Mouse (Mus musculus) cerebellum, postnatal 36 days (tissue): ENCODE data around the gene Dnaaf1.

ENCODE experiments used
- DNase-seq, 2 experiments: peaks; one replicate each; pipeline ENCODE4 v3.0.0; 2021 to 2022; ENCODE audit warnings: mixed read lengths in 2 of 2

Gene Dnaaf1

DNA sequence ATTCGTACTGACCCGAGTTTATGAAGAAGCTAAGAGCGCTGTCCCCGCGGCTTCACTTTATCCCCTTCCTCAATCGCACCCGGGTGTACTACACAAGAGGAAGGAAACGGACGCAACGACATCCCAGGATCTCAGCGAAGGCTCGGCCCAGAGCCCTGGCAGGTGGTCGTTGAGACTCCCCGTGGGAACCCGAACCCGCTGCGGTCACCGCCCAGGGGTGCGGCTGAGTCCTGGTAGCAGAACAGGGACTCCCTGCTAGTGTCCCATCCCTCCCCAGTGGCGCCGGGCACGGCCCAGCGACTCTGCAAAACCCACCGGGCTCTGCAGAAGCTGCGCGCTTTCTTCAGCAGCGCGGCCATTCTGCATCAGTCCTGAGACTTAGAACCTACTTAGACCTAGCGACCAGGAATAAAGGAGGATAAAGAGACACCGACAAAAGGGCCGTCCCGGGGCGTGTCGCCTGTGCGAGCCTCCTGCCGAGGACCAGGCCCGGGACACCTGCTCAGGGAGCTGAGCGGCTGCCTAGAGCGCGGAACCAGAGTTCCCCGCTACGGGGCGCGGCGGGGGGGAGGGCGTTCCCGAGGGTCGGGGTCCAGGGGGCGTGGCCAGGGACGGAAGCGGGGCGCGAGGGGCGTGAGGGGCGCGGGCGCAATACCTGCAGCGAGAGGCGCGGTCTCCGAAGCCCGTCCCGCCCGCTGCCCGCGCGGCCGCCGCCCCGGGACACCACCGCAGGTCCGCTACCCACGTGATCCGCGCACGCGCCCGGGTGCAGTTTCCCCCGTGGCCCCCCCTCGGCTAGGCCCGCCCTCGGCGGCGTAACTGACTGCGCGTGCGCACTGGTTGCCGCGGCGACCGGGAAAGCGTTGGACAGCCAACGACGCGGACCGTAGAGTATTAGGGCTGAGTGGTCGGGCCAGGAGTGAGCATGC lies at the start of gene Dnaaf1, which contains the start of gene Hsdl1:
TSS of gene Dnaaf1 (plus strand) at position 799 of the 929 bp plus-strand sequence.
TSS of gene Hsdl1 (minus strand) at position 747 of the 929 bp plus-strand sequence.
- peak; percentile 96 to 99 for DNase-seq

DNA sequence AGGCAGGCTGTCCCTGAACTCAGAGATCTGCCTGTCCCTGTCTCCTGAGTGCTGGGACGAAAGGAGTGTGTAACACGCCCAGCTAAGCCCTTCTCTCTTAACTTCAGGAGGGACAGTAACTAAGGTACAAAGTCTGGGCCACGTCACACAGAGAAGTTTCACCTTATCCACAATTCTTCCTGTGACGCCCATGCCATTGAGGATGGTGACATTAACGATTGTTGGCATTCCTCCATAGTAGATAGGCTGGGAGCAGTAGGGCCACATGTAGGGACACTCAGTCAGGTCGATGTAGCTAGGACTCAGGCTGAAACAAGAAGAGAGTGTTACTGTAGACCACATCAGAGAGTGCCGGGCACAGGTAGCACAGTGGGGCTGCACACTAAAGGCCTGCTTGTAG lies 46.3 kb upstream of the Dnaaf1 start:
- DNase-seq = no peak

DNA sequence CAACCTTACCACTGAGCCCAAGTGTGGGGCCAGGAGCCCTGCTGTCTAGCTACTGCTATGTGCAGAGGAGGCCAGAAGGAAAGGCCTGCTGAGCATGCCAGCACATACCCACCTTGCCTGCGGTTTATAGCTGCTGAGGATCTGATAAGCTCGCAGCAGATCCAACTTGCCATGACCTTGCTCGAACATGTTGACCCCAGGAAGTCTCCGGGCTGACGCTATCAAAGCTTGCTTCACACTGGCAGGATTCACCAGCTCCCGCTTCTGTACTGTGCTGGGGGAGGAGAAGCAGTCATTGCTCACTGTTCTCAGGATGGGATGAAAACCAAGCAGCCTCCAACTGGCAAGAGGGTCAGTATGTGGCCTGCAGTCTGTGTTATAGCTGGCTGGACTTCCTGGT lies 44.1 kb upstream of the Dnaaf1 start:
- no peak for DNase-seq

DNA sequence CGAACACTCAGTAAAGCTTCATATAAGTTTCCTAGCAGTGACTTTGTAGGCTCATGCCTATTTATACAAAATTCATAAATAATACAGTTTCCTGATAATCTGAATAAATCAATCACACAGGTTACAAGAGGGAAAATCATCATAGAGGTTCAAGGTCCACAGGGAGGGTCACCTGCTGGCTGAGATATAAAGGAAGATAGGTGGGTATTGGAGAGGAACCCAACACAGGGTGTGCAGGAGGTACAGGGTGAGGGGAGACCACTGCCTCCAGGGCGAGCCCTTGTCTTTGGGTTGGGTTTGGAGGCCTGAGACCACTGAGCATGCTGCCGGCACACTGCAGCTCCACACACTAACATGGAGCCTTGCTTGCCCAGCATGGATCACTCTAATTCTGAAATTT lies 43.6 kb upstream of the Dnaaf1 start:
- DNase-seq = no peak

DNA sequence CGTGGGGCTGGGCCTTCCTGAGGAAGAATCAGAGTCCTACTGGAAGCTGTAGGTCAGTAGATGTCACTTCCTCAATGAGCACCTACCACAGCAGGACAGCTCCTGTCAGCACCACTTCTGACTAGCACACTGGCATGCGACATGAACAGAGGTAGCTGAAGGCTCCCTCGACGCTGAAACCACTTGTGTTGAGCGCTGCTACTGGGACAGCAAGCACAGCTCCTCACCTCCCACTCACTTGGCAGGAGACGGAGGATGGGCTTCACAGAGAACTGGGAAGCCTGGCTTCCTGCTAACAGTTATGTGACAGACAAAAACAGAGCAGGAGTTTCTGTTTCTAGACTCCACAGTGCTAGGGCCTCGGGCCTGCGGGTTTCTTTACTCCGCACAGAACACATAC lies 43.1 kb upstream of the Dnaaf1 start:
- no peak for DNase-seq

DNA sequence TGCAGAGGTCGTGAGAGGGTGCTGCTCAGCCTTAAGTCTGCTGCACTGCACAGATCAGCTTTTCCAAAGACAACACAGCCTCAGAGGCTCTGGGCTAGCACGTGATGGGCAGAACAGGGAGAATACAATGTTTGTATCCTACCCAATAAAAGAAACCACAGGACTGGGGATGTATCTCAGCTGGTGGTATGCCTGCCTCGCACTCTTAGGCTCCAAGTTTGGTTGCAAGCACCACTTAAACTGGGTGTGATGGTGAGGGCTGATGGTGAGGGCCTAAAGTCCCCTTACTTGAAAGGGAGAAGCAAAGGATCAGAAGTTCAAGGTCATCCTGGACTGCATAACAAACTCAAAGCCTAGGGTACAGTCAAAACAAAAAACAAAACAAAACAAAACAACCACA lies 30.4 kb upstream of the Dnaaf1 start:
- DNase-seq = no peak

DNA sequence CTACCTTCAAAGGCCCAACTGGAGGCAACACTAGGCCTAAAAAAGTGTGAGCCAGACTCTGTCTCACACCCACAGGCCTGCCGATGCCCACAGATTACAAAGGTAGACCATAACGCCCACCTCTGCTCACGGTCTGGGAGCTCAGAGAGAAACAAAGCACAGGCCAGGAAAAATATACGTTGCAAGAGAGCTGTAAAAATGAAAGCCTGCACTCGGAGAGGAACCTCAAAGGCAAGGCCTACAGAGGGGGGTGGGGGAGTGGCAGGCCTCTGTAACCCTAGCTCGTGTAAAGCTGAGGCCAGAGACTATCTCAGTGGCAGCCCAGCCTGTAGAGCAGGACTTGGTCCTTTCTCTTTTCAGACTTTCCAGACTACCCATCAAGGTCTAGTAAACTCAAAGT lies 29.9 kb upstream of the Dnaaf1 start:
- DNase-seq = no peak

DNA sequence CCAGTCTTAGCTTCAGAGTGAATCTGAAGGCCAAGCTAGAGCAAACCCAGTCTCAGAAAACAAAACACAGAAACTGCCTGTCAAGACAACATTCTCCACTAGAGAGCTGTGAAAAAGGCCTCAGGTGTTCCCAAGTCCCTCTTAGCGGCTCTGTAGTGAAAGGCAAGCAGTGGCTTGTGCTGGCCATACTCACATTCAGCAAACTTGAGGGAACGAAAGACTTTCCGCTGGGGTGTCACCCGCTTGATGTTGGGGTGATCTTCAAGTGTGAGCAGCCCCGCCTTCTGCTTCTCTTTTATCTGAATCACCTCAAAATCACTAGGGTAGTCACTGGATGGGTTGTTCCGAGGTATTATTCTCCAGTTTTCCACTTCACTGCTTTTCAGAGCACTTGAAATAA lies 29.2 kb upstream of the Dnaaf1 start:
- DNase-seq = no peak

DNA sequence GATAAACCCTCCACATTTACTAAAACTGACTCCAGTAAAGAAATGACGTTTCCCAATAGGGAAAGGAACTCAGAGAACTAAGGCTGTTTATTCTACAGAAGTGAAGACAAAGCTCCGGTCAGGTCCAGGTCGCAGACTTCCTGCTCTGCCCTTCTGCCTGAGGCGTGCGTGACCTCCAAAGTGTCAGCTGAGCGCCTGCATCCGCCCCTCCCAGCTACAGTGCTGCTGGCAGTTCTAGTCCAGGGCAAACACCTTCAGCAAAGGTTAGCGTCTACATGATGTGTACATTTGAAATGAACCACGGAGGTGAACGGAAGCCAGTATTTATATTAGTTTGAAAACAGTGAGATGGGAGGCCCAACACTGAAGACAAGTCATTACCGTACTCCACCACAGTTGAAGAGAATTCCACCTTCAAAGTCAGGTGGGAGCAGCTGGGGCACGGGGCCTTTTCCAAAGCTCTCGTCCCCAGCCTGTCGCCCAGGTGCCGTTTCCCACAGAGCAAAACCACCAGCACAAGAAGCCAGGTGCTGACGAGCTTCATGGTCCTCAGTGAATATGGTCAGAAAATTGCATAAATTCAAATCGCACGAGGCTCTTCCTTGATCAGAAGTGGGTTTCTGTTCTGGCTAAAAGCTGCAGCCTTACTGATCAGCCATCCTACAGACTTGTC lies 27.9 kb upstream of the Dnaaf1 start:
- no peak for DNase-seq

DNA sequence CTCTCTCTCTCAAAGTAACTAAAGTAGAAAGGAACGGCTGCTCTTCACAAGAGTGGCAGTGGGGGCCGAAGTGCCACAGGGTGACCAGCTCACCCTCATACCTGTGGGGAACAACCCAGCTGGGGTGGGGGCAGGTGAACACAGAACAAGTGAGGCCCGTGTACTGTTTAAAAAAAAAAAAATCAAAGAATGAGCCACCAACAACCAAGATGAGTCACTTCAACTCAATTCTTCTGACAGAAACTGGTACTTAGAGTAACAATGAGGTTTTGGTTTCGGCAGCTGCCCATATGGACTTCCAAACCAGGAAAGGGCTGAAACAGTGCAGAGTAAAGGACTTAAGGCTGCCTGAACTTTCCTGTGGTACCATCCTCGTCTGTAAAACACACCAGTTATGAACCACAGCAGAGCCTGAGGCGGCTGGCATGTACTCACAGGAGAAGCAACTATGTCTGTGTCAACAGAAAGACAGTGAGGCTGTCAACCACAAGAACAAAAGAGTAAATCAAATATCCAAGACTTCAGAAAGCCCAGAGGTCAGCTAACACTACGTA lies 26.4 kb upstream of the Dnaaf1 start:
- no peak for DNase-seq

DNA sequence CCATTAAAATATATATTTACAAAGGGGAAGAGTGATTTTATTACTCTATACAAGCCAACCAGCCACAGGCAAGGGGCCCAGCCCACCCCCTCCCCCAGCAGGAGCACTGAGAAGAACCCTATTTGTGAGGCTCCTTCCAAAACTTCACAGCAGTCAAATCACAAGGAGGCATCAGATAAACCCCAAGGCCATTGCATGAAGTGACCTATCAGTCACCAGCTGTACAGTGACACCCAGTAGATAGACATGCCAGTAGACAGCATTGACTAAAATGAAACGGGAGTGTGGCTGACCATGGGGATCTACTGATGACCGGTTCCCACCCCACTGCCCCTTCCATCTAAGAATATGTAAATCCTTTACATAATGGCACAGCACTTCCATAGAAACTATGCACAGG lies 22.1 kb upstream of the Dnaaf1 start:
- DNase-seq = no peak

DNA sequence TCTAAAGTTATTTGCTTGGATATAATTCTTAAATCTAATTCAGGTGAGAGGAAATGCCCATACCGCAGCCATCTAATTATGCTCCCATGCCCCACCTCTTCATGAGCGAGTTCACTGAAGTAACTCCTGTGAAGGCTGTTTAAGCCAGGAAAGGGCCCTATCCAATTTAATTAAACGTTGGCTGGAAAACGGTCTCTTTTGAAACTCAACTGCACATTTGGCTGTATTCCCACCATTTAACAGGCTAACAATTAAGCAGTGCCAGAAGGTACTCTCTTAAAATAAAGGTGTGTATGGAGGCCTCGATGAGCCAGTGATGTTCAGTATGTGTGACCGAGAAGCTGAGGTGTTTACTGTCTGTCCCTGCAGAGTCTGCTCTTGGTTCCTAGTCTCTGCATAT lies 19.2 kb upstream of the Dnaaf1 start:
- no peak for DNase-seq

DNA sequence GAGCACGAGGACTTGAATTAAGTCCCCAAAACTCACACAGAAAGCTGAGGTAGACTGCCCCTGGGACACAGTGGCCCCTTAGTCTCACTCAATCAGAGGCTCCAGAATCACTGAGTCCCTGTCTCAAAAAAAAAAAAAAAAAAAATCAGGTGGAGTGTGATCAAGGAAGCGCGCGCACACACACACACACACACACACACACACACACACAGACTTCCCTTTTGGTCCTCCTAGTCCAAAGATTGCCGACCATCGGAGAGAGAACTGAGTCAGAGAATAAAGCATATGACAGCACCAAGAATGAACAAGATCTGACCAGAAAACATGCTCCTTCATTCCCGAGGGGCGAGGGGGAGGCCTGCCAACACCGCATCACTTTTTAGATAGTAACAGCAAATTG lies 17.9 kb upstream of the Dnaaf1 start:
- no peak for DNase-seq

DNA sequence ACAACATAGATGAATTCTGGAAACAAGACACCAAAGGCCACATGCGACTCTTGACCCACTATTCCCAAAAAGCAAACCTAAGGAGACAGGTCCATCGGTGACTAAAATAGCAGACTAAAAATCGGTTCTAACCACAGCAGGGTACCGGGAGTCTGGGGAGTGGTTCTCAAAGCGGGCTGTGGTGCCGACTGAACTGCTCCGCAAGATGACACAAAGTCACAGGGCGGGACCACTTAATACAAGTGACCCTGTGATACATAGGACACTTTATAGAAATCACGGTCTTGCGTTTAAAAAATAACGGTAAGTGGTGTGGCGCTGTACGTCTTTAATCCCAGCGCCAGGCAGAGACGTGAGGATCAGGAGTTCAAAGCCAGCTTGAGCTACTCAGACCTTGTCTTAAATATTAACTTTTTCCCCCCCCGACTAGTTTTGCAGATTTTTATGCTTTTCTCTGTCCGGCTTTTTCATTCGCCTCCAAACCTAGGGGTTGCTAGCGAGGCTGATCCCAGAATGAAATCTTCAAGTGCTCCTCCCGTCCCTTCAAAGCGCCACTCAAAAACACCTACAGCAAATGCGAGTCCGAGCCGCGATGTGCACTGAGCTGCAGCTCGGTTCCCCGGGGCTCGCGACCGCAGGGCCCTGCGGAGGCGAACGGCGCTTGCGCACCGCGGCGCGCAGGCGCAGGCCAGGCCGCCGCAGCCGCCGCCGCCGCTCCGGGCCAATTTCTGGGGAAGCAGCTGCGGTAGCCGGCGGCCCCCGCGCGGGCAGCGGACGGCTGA lies 17.0 kb upstream of the Dnaaf1 start:
- DNase-seq = peak in 1 of 2 experiments; percentile 81

DNA sequence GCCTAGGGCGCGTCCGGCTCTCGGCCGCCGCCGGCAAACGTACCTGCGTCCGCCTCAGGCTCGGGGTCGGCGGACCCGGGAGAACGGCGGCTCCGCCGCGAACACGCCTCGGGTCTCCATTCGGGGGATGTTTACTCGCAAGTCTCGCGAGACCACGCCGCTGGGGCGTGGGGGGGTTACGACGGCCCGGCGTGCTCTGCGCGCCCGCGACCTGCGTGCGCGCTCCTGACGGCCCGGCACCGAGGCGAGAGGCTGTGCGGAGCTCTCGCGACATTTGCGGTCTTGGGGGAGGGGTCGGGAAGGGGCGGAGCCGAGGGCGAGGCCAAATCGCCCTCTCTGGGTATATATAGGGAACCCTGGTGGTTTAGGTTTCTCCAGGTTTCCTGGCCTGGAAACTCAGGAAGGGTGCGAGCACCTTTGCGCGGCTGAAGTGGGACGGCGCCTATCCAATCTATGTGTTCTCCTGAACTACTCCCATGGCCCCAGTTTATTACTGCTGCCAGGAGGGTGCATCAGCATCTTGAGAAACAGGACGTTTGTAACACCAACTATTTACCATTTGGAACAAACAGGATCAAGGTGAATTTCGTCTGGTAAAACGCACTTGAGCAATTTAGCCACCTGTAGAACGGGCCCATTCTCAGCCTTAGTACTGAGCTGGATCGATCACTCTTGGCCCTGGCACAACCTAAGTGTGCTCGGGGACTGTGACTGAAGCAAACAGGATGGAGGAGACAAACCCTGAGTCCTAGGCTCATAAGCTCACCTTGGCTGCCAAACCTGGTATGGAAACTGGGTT lies 16.2 kb upstream of the Dnaaf1 start, which contains the start of gene Mbtps1:
TSS of gene Mbtps1 (minus strand) at position 133 of the 799 bp plus-strand sequence.
- peak; percentile 96 to 98 for DNase-seq

DNA sequence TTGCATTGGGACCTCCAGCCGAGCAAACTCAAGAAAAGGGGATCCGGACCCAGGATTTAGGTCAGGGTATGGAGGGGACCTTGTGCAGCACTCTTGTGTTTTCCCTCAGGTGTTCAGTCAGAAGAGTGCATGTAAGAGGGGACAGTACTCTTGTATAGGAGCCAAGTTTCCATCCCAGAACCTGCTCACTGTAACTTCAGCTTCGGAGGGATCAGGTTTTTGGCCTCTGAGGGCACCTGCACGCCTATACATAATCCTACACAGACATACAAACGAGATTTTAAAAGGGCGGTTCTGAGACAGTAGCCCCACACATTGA lies 15.7 kb upstream of the Dnaaf1 start:
- no peak for DNase-seq

DNA sequence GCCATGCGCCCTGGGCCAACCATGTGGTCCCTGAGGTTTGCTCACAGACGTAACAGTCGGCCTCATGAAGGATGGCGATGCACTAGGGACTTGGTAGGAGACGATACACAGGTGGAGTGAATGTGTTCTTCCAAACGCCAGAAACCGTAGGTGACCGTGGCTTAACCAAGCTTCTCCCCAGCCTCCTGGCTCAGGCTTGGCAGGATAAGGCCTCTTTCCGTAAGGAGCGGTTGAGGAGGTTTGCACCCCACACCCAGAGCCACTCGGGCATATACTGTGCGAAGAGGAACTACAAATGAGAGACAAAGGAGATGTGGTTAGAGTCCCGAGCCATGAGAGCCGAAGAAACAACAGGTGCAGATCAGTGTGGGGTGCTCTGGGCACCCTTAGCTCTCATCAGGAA lies 11.2 kb upstream of the Dnaaf1 start:
- peak; percentile 14 to 28 for DNase-seq

DNA sequence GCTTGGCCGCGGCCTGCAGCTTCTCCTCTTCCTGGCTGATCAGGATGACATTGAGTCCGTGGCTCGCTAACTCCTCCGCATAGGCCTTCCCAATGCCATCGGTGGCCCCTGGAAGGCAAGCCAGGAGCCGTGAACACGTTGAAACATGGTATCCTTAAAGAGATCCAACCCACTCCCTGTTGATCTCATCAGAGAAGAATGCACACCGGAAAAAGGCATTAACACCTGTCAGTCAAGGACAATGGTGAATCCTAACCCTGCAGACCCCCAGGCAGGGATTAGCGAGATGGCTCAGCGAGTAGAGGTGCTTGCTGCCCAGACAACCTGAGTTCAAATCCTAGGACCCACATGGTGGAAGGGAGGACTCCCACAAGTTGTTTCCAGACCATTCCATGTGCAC lies 8.7 kb upstream of the Dnaaf1 start:
- no peak for DNase-seq

DNA sequence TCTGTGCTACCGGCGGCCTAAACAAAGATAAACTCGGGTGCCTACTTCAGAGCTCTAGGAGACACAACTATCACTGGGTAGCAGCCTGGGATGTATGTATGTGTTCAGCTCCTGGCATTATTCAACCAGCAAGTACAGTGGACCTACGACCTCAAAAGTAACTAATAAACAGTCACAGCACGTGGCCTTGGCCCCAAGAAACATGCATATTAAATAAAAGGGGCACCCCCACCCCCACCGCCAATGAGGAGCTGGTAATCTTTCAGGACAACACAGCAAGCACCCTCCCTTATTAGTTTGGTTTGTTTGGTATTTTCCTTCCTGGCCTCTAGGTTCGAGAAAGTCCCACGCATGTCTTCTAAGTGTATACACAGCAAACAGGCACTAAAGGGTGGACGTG lies 6.8 kb upstream of the Dnaaf1 start:
- DNase-seq = no peak

DNA sequence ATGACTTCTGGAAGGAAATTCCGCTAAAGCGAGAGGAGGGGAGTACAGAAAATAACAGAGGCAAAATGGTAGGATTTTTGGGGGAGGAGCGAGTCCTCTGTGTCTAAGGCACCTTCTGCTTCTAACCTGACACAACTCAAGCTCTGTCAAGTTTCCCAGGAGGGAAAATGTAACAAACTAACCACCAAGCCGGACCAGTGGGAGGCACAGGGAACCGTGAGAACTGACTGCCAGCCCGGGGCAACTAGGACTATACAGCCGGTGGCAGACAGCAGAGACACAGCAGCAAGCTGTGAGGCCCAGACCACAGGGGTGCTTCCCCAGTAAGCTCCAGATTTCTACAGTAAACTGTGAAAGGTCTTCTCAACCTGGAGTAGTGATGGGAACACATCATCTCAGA lies 6.1 kb upstream of the Dnaaf1 start:
- no peak for DNase-seq

DNA sequence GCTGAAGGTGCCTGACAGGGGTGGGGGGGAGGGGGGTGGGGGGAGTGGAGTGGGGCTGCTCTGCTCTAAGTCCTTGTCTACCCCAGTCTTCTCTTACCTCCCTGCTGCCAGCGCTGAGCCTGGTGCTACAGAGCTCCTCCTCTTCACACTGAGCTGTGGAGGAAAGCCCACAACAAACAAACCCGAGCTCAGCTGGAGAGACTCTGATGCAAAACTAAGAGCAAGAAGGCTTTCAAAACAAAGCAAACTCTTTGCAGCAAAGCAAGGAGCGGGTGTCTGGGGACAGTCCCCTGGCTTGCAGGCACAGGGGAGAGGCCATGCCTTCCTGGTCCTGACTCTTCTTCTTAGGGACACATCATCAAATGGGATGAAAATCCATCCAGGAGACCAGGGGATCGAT lies 5.2 kb upstream of the Dnaaf1 start:
- no peak for DNase-seq

DNA sequence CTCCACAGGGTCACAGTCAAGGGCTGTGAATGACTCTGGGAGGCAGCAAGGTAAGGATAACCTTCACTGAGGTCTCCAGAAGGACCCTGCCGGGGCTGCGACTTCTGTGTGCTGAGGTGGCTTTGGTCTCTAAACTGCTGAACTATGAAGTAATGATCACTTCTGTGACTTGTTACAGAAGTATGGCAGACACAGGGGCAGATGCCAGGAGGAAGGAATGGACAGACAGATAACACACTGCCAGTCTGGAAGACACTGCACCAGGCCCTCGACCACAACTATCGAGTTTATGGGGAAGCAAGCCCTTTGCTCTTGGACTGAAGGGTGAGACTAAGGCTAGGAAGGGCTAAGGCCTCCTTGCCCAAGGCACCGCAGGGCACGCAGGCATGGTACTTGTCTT lies 3.9 kb upstream of the Dnaaf1 start:
- no peak for DNase-seq
